Mouse (Mus musculus) embryonic facial prominence, embryonic 14.5 days (tissue): Measurements from ENCODE around the gene 4930513O06Rik. TPM values are rescaled to one million over a fixed set of nuclear protein-coding genes. Genes with fewer than 3 reads are reported as not detected.

ENCODE experiments used
- ATAC-seq: fragments of 200-750 bp; cut with Nextera tagmentation; 2 replicates; pipeline ENCODE4 v1.8.0; 2017; ENCODE audit warnings: low read depth, moderate number of reproducible peaks, moderate TSS enrichment
- DNase-seq: peaks from one replicate; pipeline ENCODE4 v3.0.0-alpha.2; 2015; ENCODE audit warnings: low spot score
- H3K27ac ChIP-seq: fragments of 300-500 bp; sonication (generic); replicated peaks from 2 replicates; pipeline ENCODE4 v1.5.1; 2014; ENCODE audit warnings: low read depth, mild to moderate bottlenecking, low read length, moderate library complexity
- H3K27me3 ChIP-seq: fragments of 300-500 bp; sonication (generic); replicated peaks from 2 replicates; pipeline ENCODE4 v1.6.1; 2014; ENCODE audit warnings: low read length; ENCODE audit not compliant: control insufficient read depth, insufficient read depth
- H3K36me3 ChIP-seq: fragments of 300-500 bp; sonication (generic); 2 replicates; pipeline ENCODE4 v1.6.1; 2014; ENCODE audit warnings: low read length, mixed read lengths; ENCODE audit not compliant: control insufficient read depth, insufficient read depth
- H3K4me1 ChIP-seq: fragments of 300-500 bp; sonication (generic); 2 replicates; pipeline ENCODE4 v1.6.1; 2014; ENCODE audit warnings: antibody characterized with exemption, low read length; ENCODE audit not compliant: control insufficient read depth, insufficient read depth
- H3K4me2 ChIP-seq: fragments of 300-500 bp; sonication (generic); 2 replicates; pipeline ENCODE4 v1.6.1; 2014; ENCODE audit warnings: low read depth, mild to moderate bottlenecking, low read length, moderate library complexity, mixed read lengths
- H3K4me3 ChIP-seq: fragments of 300-500 bp; sonication (generic); 2 replicates; pipeline ENCODE4 v1.5.1; 2014; ENCODE audit warnings: low read depth, mild to moderate bottlenecking, low read length
- H3K9ac ChIP-seq: fragments of 300-500 bp; sonication (generic); 2 replicates; pipeline ENCODE4 v1.6.1; 2014; ENCODE audit warnings: low read depth, mild to moderate bottlenecking, low read length, moderate library complexity, mixed read lengths
- H3K9me3 ChIP-seq: fragments of 300-500 bp; sonication (generic); 2 replicates; pipeline ENCODE4 v1.6.1; 2016; ENCODE audit warnings: low read length; ENCODE audit not compliant: control insufficient read depth
- WGBS: fragments of 180-500 bp; shearing (Covaris S2); extraction: QIAGEN DNeasy Blood & Tissue Kit; methylation state at CpG from one replicate; pipeline ENCODE4 v1.1.7; 2014; 5-methylcytosine and 5-hydroxymethylcytosine counted together
- polyA plus RNA-seq: library from polyadenylated mRNA; unstranded; fragments of >200 nt; fragmentation: Nextera tagmentation; extraction: Ambion mirVana; gene quantifications from 2 replicates; pipeline ENCODE4 v1.2.1, GENCODE M21; 2014

The 4930513O06Rik gene
- polyA plus RNA-seq, 1 experiment from 2014 or later: not detected

GRCm38 (mm10) chrX:139097197-139097596 lies 11.2 kb downstream of the 4930513O06Rik start:
- ATAC-seq (no peak), DNase-seq (no peak)
- H3K27ac ChIP-seq: no peak overlapping the region
- no peaks in the 10 kb centered on the region for H3K27me3 ChIP-seq
- no peaks in the 10 kb centered on the region for H3K4me1 ChIP-seq
- 56% methylated on average over 1 of the region's 1 CpGs for WGBS
- no peak overlapping the region for H3K9ac ChIP-seq
- H3K36me3 ChIP-seq: no peaks in the 10 kb centered on the region
- H3K4me3 ChIP-seq: no peak overlapping the region
- H3K4me2 ChIP-seq: no peak overlapping the region
- H3K9me3 ChIP-seq: no peaks in the 10 kb centered on the region

GRCm38 (mm10) chrX:139134031-139134430 lies 48.0 kb downstream of the 4930513O06Rik start:
- no peak for ATAC-seq
- no peaks in the 10 kb centered on the region for H3K27me3 ChIP-seq
- no peak overlapping the region for H3K4me3 ChIP-seq
- DNase-seq: peak; percentile 7
- WGBS: 60% methylated on average over 4 of the region's 4 CpGs
- no peak overlapping the region for H3K4me2 ChIP-seq
- H3K9me3 ChIP-seq: no peaks in the 10 kb centered on the region
- H3K4me1 ChIP-seq: no peaks in the 10 kb centered on the region
- no peak overlapping the region for H3K9ac ChIP-seq
- no peak overlapping the region for H3K27ac ChIP-seq
- H3K36me3 ChIP-seq: no peaks in the 10 kb centered on the region

Other genes starting within 250 kb of the 4930513O06Rik start
- gene Nrk, start 171.8 kb upstream of the 4930513O06Rik start, polyA plus RNA-seq: 101 and 104 TPM in 2 replicates
- gene Serpina7, start 1.0 kb upstream of the 4930513O06Rik start, polyA plus RNA-seq: not detected in 2 replicates
- gene 4933428M09Rik, start 93.0 kb downstream of the 4930513O06Rik start, polyA plus RNA-seq: not detected in 2 replicates
- 35.3 and 42.6 TPM in 2 replicates for gene Mum1l1, start 123.8 kb downstream of the 4930513O06Rik start, polyA plus RNA-seq
- gene Trap1a, start 247.4 kb downstream of the 4930513O06Rik start, polyA plus RNA-seq: not detected in 2 replicates